Mouse (Mus musculus): ENCODE measurements around the gene Gm1553. TPM values are rescaled to one million over a fixed set of nuclear protein-coding genes. Genes with fewer than 3 reads are reported as not detected.

Gene Gm1553
- not detected in 2 replicates for polyA plus RNA-seq (2014; fragmentation: Nextera tagmentation; extraction: Ambion mirVana)

DNA sequence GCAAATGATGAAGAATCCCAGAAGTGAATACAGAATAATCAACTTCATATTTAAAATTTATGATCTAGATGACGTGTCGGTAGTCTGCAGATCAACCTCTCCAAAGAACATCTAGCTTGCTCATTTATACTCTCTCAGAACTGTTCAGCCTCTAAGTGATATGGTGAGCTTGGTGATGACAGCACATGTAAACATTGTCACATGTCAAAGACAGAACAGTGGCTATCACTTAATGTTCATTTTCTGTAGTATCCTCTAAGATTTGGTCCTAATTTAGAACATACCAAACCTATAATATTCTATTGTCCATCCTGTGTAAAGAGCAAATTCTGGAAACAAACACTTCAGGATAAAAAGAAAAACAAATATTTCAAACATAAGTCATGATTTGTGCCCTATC is at the start of gene Gm1553:
TSS of gene Gm1553 (minus strand) at position 101 of the 400 bp plus-strand sequence.
- no peak within 1 kb of the TSS for H3K4me2 ChIP-seq
- no peaks in the 10 kb centered on the region for H3K36me3 ChIP-seq (ENCODE audit: control insufficient read depth, insufficient read depth, low read length)
- H3K9me3 ChIP-seq (replicated peaks; ENCODE audit: control insufficient read depth, low read length), result no peaks in the 10 kb centered on the region
- ATAC-seq (replicated peaks; ENCODE audit: insufficient number of reproducible peaks, low FRiP score, low TSS enrichment), result no peak
- H3K27ac ChIP-seq (ENCODE audit: low read depth, low read length), result no peak within 1 kb of the TSS
- no peaks in the 10 kb centered on the region for H3K4me1 ChIP-seq (ENCODE audit: control insufficient read depth, insufficient read depth, low read length)
- 76% methylated on average over 2 of the region's 2 CpGs for WGBS (ENCODE audit: insufficient replicate concordance)
- no peak within 1 kb of the TSS for H3K9ac ChIP-seq (ENCODE audit: low read depth, low read length)
- no peaks in the 10 kb centered on the region for H3K27me3 ChIP-seq (ENCODE audit: control insufficient read depth, insufficient read depth, low read length)
- H3K4me3 ChIP-seq (ENCODE audit: low read depth, low read length), result no peak within 1 kb of the TSS

Other genes starting within 250 kb of the Gm1553 start
- gene 4932415D10Rik, start 176.0 kb downstream of the Gm1553 start, polyA plus RNA-seq (2014; fragmentation: Nextera tagmentation; extraction: Ambion mirVana), result not detected in 2 replicates
- gene Gm4924, start 138.4 kb downstream of the Gm1553 start, polyA plus RNA-seq (2014; fragmentation: Nextera tagmentation; extraction: Ambion mirVana), result 5.4 and 6.1 TPM in 2 replicates
- gene 1190007I07Rik, start 130.6 kb upstream of the Gm1553 start, polyA plus RNA-seq (2014; fragmentation: Nextera tagmentation; extraction: Ambion mirVana), result 37.2 and 38.2 TPM in 2 replicates
- 115 and 140 TPM in 2 replicates for gene Tdg, start 137.2 kb upstream of the Gm1553 start, polyA plus RNA-seq (2014; fragmentation: Nextera tagmentation; extraction: Ambion mirVana)
- 1.4 and 1.6 TPM in 2 replicates for gene Glt8d2, start 198.0 kb upstream of the Gm1553 start, polyA plus RNA-seq (2014; fragmentation: Nextera tagmentation; extraction: Ambion mirVana)
- 42.8 and 45.8 TPM in 2 replicates for gene Hcfc2, start 203.5 kb upstream of the Gm1553 start, polyA plus RNA-seq (2014; fragmentation: Nextera tagmentation; extraction: Ambion mirVana)